Mouse (Mus musculus) kidney, postnatal 0 days (tissue): ENCODE measurements around the gene Sema4f. TPM values are rescaled to one million over a fixed set of nuclear protein-coding genes. Genes with fewer than 3 reads are reported as not detected.

ENCODE experiments used
- ATAC-seq: fragments of 200-750 bp; cut with Nextera tagmentation; replicated peaks from 2 replicates; pipeline ENCODE4 v1.8.0; 2017; ENCODE audit warnings: low read depth, moderate number of reproducible peaks, moderate TSS enrichment, moderate library complexity; ENCODE audit not compliant: low FRiP score
- DNase-seq: peaks from one replicate; pipeline ENCODE4 v3.0.0-alpha.2; 2016; ENCODE audit warnings: low spot score
- H3K27ac ChIP-seq: fragments of 300-500 bp; sonication (generic); 2 replicates; pipeline ENCODE4 v1.5.1; 2014; ENCODE audit warnings: mild to moderate bottlenecking
- H3K27me3 ChIP-seq: fragments of 300-500 bp; sonication (generic); 2 replicates; pipeline ENCODE4 v1.6.1; 2014; ENCODE audit warnings: low read length, mixed read lengths; ENCODE audit not compliant: insufficient read depth
- H3K36me3 ChIP-seq: fragments of 300-500 bp; sonication (generic); 2 replicates; pipeline ENCODE4 v1.6.1; 2014; ENCODE audit warnings: low read length, mixed read lengths; ENCODE audit not compliant: insufficient read depth
- H3K4me1 ChIP-seq: fragments of 300-500 bp; sonication (generic); replicated peaks from 2 replicates; pipeline ENCODE4 v1.6.1; 2014; ENCODE audit warnings: antibody characterized with exemption, low read length, mixed read lengths; ENCODE audit not compliant: insufficient read depth
- H3K4me2 ChIP-seq: fragments of 300-500 bp; sonication (generic); 2 replicates; pipeline ENCODE4 v1.6.1; 2014; ENCODE audit warnings: mild to moderate bottlenecking, low read length, moderate library complexity, mixed read lengths
- H3K4me3 ChIP-seq: fragments of 300-500 bp; sonication (generic); replicated peaks from 2 replicates; pipeline ENCODE4 v1.5.1; 2014; ENCODE audit warnings: low read depth, low read length
- H3K9ac ChIP-seq: fragments of 300-500 bp; sonication (generic); 2 replicates; pipeline ENCODE4 v1.6.1; 2014; ENCODE audit warnings: low read depth, low read length
- H3K9me3 ChIP-seq: fragments of 300-500 bp; sonication (generic); replicated peaks from 2 replicates; pipeline ENCODE4 v1.6.1; 2016; ENCODE audit warnings: low read length, inconsistent platforms, mixed read lengths
- CTCF ChIP-seq: IDR thresholded peaks from 2 replicates; pipeline ENCODE4 v1.5.1; 2016; ENCODE audit warnings: antibody characterized with exemption, low read depth, mild to moderate bottlenecking, moderate library complexity
- WGBS: fragments of 180-500 bp; shearing (Covaris S2); extraction: QIAGEN DNeasy Blood & Tissue Kit; methylation state at CpG from one replicate; pipeline ENCODE4 v1.1.7; 2014; 5-methylcytosine and 5-hydroxymethylcytosine counted together
- polyA plus RNA-seq: library from polyadenylated mRNA; unstranded; fragments of >200 nt; fragmentation: Nextera tagmentation; extraction: Ambion mirVana; gene quantifications from 2 replicates; pipeline ENCODE4 v1.2.1, GENCODE M21; 2015

Sema4f gene
- polyA plus RNA-seq, 1 experiment from 2014 or later, result 0.41 TPM

DNA sequence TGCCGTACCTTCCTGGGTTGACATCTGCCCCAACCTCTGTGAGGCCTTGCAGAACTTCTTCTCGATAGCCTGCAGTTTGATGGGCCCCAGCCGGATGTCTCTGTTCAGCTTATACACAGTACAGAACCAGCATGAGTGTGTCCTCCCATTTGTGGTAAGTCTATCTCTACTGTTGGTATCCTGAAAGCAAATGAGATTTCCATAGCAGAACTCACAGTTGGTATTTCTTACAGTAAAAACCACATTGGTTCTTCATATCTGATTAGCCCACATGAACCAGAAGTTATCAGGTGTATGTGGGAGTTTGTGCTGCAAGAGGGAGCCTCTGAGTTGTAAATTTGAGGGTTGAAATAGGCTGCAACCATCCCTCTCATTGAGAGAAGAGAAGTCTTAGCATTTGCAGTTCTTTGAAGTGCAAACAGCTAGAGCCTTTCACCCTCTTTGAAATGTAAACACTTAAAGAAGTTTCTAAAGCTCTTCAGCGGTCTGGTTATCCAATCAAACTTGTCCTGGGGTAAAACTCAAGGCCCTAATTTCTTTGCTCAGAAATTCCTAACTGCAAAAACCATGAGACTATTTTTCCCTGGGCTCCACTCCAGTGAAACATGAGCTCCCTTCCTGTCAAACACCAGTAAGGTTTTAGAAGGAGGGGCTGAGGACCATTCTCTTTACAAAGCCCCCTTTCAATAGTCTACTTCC, 17.1 kb upstream of the Sema4f start:
- ATAC-seq (no peak), DNase-seq (peak; percentile 74)
- H3K9me3 ChIP-seq, result no peaks in the 10 kb centered on the region
- 41% methylated on average over 4 of the region's 4 CpGs for WGBS
- H3K4me2 ChIP-seq, result no peak overlapping the region
- no peak overlapping the region for H3K27ac ChIP-seq
- H3K36me3 ChIP-seq, result no peaks in the 10 kb centered on the region
- H3K4me1 ChIP-seq, result no peaks in the 10 kb centered on the region
- no peak for TF ChIP-seq CTCF
- no peak overlapping the region for H3K9ac ChIP-seq
- H3K4me3 ChIP-seq, result no peak overlapping the region
- no peaks in the 10 kb centered on the region for H3K27me3 ChIP-seq

DNA sequence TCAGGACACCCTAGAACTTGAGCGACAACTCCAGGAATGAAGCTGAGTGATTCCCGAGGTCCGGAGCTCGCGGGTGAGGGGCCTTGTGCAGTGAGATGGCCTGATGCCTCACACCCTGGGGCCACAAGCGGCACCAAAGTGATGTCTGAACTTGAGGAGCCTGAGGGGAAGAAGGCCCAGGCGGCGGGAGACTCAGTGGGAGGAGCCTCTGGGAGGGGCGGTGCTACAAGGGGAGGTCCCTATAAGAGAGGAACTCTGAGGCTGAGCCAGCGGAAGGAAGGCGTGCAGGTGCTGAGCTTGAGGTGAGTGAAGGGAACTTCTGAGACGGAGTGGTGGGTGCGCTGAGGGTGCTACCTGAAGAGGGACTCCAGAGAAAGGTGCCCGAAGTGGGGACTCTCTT, 7.1 kb upstream of the Sema4f start, which contains the start of gene M1ap:
TSS of gene M1ap (plus strand) at position 252 of the 400 bp plus-strand sequence.
- ATAC-seq, result no peak
- DNase-seq, result no peak
- no peak for TF ChIP-seq CTCF
- Histone ChIP-seq H3K4me3 (no peak within 1 kb of the TSS), H3K9me3 (no peaks in the 10 kb centered on the region), H3K27me3 (no peaks in the 10 kb centered on the region), H3K9ac (no peak within 1 kb of the TSS), H3K4me1 (no peaks in the 10 kb centered on the region), H3K36me3 (no peaks in the 10 kb centered on the region), H3K27ac (no peak within 1 kb of the TSS), H3K4me2 (no peak within 1 kb of the TSS)
- WGBS, result 85% methylated on average over 14 of the region's 14 CpGs

GRCm38 (mm10) chr6:82945750-82946149, 6.2 kb upstream of the Sema4f start:
- no peaks in the 10 kb centered on the region for H3K36me3 ChIP-seq
- H3K9ac ChIP-seq, result no peak overlapping the region
- H3K4me3 ChIP-seq, result no peak overlapping the region
- no peak for DNase-seq
- no peaks in the 10 kb centered on the region for H3K27me3 ChIP-seq
- no peaks in the 10 kb centered on the region for H3K4me1 ChIP-seq
- TF ChIP-seq CTCF, result peak; percentile 58
- no peak overlapping the region for H3K4me2 ChIP-seq
- 50% methylated on average over 6 of the region's 6 CpGs for WGBS
- no peak overlapping the region for H3K27ac ChIP-seq
- H3K9me3 ChIP-seq, result no peaks in the 10 kb centered on the region
- ATAC-seq, result no peak

DNA sequence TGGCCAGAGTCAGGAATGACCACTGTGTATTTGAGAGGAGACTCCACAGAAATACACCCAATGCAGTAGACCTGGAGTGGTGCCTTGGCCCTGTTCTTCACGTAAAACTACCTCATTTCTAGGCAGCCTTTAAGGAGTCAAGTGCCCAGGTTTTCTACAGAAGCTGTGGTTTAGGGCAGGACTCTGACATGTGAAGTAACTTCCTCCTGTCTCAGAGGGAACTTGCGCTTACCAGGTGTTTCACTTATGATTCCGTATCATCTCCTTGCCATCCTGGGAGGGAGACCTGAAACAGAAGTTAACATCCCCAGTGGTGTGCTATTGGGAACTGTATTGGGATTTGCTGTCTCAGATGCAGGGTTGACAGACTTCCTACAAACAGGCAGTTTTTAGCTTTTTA, 1.2 kb upstream of the Sema4f start:
- ATAC-seq (no peak), DNase-seq (no peak)
- 83% methylated on average over 3 of the region's 3 CpGs for WGBS
- H3K9me3 ChIP-seq, result no peaks in the 10 kb centered on the region
- no peak overlapping the region for H3K27ac ChIP-seq
- no peak overlapping the region for H3K9ac ChIP-seq
- H3K4me1 ChIP-seq, result 0 out of 2 replicates have a peak, but pooled peaks cover 6% of the 10 kb centered on the region
- H3K4me3 ChIP-seq, result no peak overlapping the region
- H3K36me3 ChIP-seq, result no peaks in the 10 kb centered on the region
- no peak overlapping the region for H3K4me2 ChIP-seq
- no peak for TF ChIP-seq CTCF
- no peaks in the 10 kb centered on the region for H3K27me3 ChIP-seq

DNA sequence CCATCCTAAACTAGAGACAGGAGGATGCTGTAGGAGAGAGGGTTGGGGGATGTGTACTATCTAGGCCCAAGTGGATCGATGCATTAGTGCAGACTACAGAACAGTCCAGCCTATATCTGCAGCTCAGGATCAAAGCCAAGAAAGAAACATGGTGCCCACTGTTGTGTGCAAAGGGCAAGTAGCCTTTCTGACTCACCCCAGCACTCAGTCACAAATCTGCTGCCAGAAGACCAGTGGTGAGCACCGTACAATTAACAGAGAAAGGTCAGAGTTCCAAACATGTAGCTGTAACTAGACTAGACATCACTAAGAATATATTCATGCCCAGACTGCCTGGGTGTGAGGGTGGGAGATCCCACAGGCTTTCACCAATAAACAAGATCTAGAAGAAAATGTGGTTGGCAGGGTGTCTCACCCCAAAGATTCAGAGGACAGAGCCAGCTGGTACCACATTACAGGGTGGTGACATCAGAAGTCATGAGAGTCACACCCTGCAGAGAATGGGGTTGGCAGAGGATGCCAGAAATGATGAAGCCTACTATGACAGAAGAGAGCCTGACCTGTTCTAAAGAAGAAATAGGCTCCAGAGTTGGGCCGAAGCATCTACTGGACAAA, 4.8 kb downstream of the Sema4f start:
- DNase-seq (no peak), ATAC-seq (no peak)
- H3K4me1 ChIP-seq, result 0 out of 2 replicates have a peak, but pooled peaks cover 6% of the 10 kb centered on the region
- WGBS, result 88% methylated on average over 3 of the region's 3 CpGs
- H3K9ac ChIP-seq, result no peak overlapping the region
- H3K4me3 ChIP-seq, result no peak overlapping the region
- no peaks in the 10 kb centered on the region for H3K27me3 ChIP-seq
- no peak overlapping the region for H3K4me2 ChIP-seq
- H3K9me3 ChIP-seq, result no peaks in the 10 kb centered on the region
- H3K36me3 ChIP-seq, result no peaks in the 10 kb centered on the region
- no peak overlapping the region for H3K27ac ChIP-seq
- TF ChIP-seq CTCF, result no peak

GRCm38 (mm10) chr6:82927617-82928016, 12.0 kb downstream of the Sema4f start:
- ATAC-seq (no peak), DNase-seq (no peak)
- WGBS, result 71% methylated on average over 5 of the region's 5 CpGs
- Histone ChIP-seq H3K36me3 (no peaks in the 10 kb centered on the region), H3K4me3 (no peak overlapping the region), H3K4me1 (no peaks in the 10 kb centered on the region), H3K9me3 (no peaks in the 10 kb centered on the region), H3K27ac (no peak overlapping the region), H3K27me3 (no peaks in the 10 kb centered on the region), H3K9ac (no peak overlapping the region), H3K4me2 (no peak overlapping the region)
- TF ChIP-seq CTCF, result no peak
